Mouse (Mus musculus) forebrain, embryonic 12.5 days (tissue): ENCODE results near the gene Hist1h2bl. TPM values are rescaled to one million over a fixed set of nuclear protein-coding genes. Genes with fewer than 3 reads are reported as not detected.

Experiments used
- ATAC-seq: fragments of 200-750 bp; cut with Nextera tagmentation; 2 replicates; pipeline ENCODE4 v1.8.0; 2017; ENCODE audit warnings: moderate TSS enrichment; ENCODE audit not compliant: low FRiP score
- H3K27ac ChIP-seq: fragments of 300-500 bp; sonication (generic); 2 replicates; pipeline ENCODE4 v1.5.1; 2016; ENCODE audit warnings: mild to moderate bottlenecking
- H3K27me3 ChIP-seq: fragments of 300-500 bp; sonication (generic); 2 replicates; pipeline ENCODE4 v1.6.1; 2016; ENCODE audit warnings: mild to moderate bottlenecking
- H3K36me3 ChIP-seq: fragments of 300-500 bp; sonication (generic); replicated peaks from 2 replicates; pipeline ENCODE4 v1.6.1; 2016; ENCODE audit warnings: mild to moderate bottlenecking
- H3K4me1 ChIP-seq: fragments of 300-500 bp; sonication (generic); 2 replicates; pipeline ENCODE4 v1.6.1; 2016
- H3K4me2 ChIP-seq: fragments of 300-500 bp; sonication (generic); 2 replicates; pipeline ENCODE4 v1.6.1; 2016; ENCODE audit warnings: mild to moderate bottlenecking, moderate library complexity
- H3K4me3 ChIP-seq: fragments of 300-500 bp; sonication (generic); replicated peaks from 2 replicates; pipeline ENCODE4 v1.5.1; 2016; ENCODE audit warnings: mild to moderate bottlenecking
- H3K9ac ChIP-seq: fragments of 300-500 bp; sonication (generic); 2 replicates; pipeline ENCODE4 v1.6.1; 2016; ENCODE audit warnings: mild to moderate bottlenecking
- H3K9me3 ChIP-seq: fragments of 300-500 bp; sonication (generic); 2 replicates; pipeline ENCODE4 v1.6.1; 2016
- WGBS: fragments of 180-500 bp; shearing (Covaris S2); methylation state at CpG from one replicate; pipeline ENCODE4 v1.1.7; 2016; 5-methylcytosine and 5-hydroxymethylcytosine counted together
- microRNA-seq: library from miRNA; unstranded; fragments of <30 nt; microRNA quantifications from one replicate; pipeline ENCODE4, GENCODE M21; 2017
- polyA plus RNA-seq: library from polyadenylated mRNA; unstranded; fragments of >200 nt; fragmentation: Nextera tagmentation; extraction: Ambion mirVana; gene quantifications from 2 replicates; pipeline ENCODE4 v1.2.1, GENCODE M21; 2016

Gene Hist1h2bl
- polyA plus RNA-seq, 1 experiment from 2014 or later, result 4.8 TPM

GRCm38 (mm10) chr13:21677305-21677704, 38.6 kb downstream of the Hist1h2bl start, which contains the start of gene Olfr1360:
TSS of gene Olfr1360 (minus strand) at chr13:21677405.
- Histone ChIP-seq H3K9me3 (no peaks in the 10 kb centered on the region), H3K4me2 (no peak within 1 kb of the TSS), H3K4me3 (no peak within 1 kb of the TSS), H3K27ac (no peak within 1 kb of the TSS), H3K9ac (no peak within 1 kb of the TSS), H3K36me3 (no peaks in the 10 kb centered on the region), H3K4me1 (no peaks in the 10 kb centered on the region), H3K27me3 (no peaks in the 10 kb centered on the region)
- no peak for ATAC-seq
- WGBS, result 85% methylated on average over 2 of the region's 2 CpGs

Small RNA genes within 50 kb of the gene (microRNA-seq; reads per million reads assigned to microRNA genes)
- gene Gm44357 (not detected), gene Gm44367 (not detected), gene Gm44454 (not detected)

Other genes starting within 250 kb of the Hist1h2bl start
- gene Nkapl, start 247.6 kb downstream of the Hist1h2bl start, polyA plus RNA-seq, result 3.1 and 3.3 TPM in 2 replicates
- 6.3 and 6.4 TPM in 2 replicates for gene Zkscan4, start 237.2 kb downstream of the Hist1h2bl start, polyA plus RNA-seq
- gene Gm10065, start 236.7 kb downstream of the Hist1h2bl start, polyA plus RNA-seq, result not detected in 2 replicates
- gene AK157302, start 220.9 kb downstream of the Hist1h2bl start, polyA plus RNA-seq, result 0.17 and 0.54 TPM in 2 replicates
- 2.4 and 2.5 TPM in 2 replicates for gene Gm11273, start 214.7 kb downstream of the Hist1h2bl start, polyA plus RNA-seq
- gene Zkscan8, start 185.0 kb downstream of the Hist1h2bl start, polyA plus RNA-seq, result 8.9 and 10.1 TPM in 2 replicates
- gene Olfr1366, start 173.3 kb downstream of the Hist1h2bl start, polyA plus RNA-seq, result 0.17 and 0.22 TPM in 2 replicates
- gene Olfr1535, start 156.2 kb downstream of the Hist1h2bl start, polyA plus RNA-seq, result not detected in 2 replicates
- gene Olfr1364, start 134.4 kb downstream of the Hist1h2bl start, polyA plus RNA-seq, result not detected in 2 replicates
- gene Olfr1362, start 102.1 kb downstream of the Hist1h2bl start, polyA plus RNA-seq, result not detected in 2 replicates
- not detected in 2 replicates for gene Olfr11, start 73.6 kb downstream of the Hist1h2bl start, polyA plus RNA-seq
- not detected in 2 replicates for gene Olfr1361, start 52.8 kb downstream of the Hist1h2bl start, polyA plus RNA-seq
- gene Olfr1360, start 38.7 kb downstream of the Hist1h2bl start, polyA plus RNA-seq, result not detected in 2 replicates
- not detected in 2 replicates for gene Olfr1359, start 18.0 kb downstream of the Hist1h2bl start, polyA plus RNA-seq
- 18.4 and 22.2 TPM in 2 replicates for gene Hist1h2ai, start 279 bp upstream of the Hist1h2bl start, polyA plus RNA-seq
- gene Hist1h3h, start 1.5 kb upstream of the Hist1h2bl start, polyA plus RNA-seq, result 13.8 and 14.8 TPM in 2 replicates
- gene Hist1h2bm, start 5.9 kb upstream of the Hist1h2bl start, polyA plus RNA-seq, result 5.8 and 5.9 TPM in 2 replicates
- gene Hist1h4j, start 18.9 kb upstream of the Hist1h2bl start, polyA plus RNA-seq, result 0.74 and 0.86 TPM in 2 replicates
- 2.4 and 4.5 TPM in 2 replicates for gene Hist1h4k, start 34.4 kb upstream of the Hist1h2bl start, polyA plus RNA-seq
- gene Hist1h2ak, start 37.7 kb upstream of the Hist1h2bl start, polyA plus RNA-seq, result 34.1 and 37.7 TPM in 2 replicates
- 4.9 and 5.2 TPM in 2 replicates for gene Hist1h2bn, start 38.0 kb upstream of the Hist1h2bl start, polyA plus RNA-seq
- 44.0 and 46.6 TPM in 2 replicates for gene Hist1h1b, start 64.5 kb upstream of the Hist1h2bl start, polyA plus RNA-seq
- gene Hist1h3i, start 67.2 kb upstream of the Hist1h2bl start, polyA plus RNA-seq, result 166 and 188 TPM in 2 replicates
- gene Hist1h2an, start 71.1 kb upstream of the Hist1h2bl start, polyA plus RNA-seq, result 13.9 and 15.0 TPM in 2 replicates
- 3.0 and 5.2 TPM in 2 replicates for gene Hist1h2bp, start 71.3 kb upstream of the Hist1h2bl start, polyA plus RNA-seq
- gene Hist1h2bq, start 94.1 kb upstream of the Hist1h2bl start, polyA plus RNA-seq, result 23.9 and 32.5 TPM in 2 replicates
- gene Hist1h2ao, start 94.3 kb upstream of the Hist1h2bl start, polyA plus RNA-seq, result not detected in 2 replicates
- gene Hist1h4m, start 95.6 kb upstream of the Hist1h2bl start, polyA plus RNA-seq, result not detected in 2 replicates
- 12.5 and 13.8 TPM in 2 replicates for gene Hist1h4n, start 116.1 kb upstream of the Hist1h2bl start, polyA plus RNA-seq
- gene Hist1h2ap, start 117.4 kb upstream of the Hist1h2bl start, polyA plus RNA-seq, result 6,142 and 6,230 TPM in 2 replicates
- gene Hist1h2br, start 117.6 kb upstream of the Hist1h2bl start, polyA plus RNA-seq, result 24.5 and 30.9 TPM in 2 replicates
- gene Zfp184, start 229.0 kb upstream of the Hist1h2bl start, polyA plus RNA-seq, result 24.5 and 26.7 TPM in 2 replicates